Mouse (Mus musculus): ENCODE measurements around the gene C3.

Gene C3

DNA sequence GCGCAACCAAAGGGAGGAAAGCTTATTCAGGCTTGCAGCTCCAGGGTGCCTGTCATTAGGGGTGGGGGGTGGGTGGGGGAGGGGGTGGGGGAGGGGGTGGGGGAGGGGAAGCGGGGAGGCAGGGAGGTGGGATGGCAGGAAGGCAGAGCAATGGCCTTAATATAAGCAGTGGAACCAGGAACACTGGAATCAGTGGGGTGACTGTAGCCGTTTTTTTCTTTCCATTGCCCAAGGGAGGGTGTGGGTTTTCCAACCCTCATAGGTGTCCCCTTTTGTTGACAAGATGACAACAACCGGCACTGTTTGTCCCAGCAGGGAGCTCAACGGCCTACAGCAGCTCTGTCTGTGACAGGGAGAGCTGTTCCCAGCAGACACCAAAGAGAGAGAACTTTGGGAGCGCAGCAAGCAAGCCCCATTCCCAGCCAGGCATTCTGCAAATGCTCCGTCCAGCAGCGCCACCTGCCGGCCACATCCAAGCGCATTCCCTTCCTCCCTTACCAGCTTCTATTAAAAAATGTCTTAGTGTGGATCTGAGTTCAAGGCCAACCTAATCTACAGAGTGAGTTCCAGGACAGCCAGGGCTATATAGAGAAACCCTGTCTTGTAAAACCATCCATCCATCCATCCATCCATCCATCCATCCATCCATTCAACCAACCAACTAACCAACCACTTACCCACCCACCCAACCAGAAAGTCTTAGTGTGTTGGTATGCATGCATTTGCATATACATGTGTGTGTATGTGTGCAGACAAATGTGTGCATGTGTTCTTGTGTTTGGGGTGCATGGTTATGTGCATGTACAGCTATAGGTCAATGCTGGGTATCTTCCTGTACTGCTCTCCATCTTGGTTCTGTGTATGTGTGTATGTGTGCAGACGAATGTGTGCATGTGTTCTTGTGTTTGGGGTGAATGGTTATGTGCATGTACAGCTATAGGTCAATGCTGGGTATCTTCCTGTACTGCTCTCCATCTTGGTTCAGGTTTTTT lies 60.8 kb downstream of the C3 start:
- peak; percentile 76 to 86 for DNase-seq (ENCODE audit: low spot score in 2 of 2)
